Mouse (Mus musculus): ENCODE data around the gene Bag6.
A peak's percentile ranks its signal among the peaks of the same experiment; 100 is the strongest.

Gene Bag6

GRCm38 (mm10) chr17:35134801-35135590 is at the start of gene Bag6:
TSS of gene Bag6 (plus strand) at chr17:35135178.
- DNase-seq: peak; percentile 97

- no peak for DNase-seq
Observed at GRCm38 (mm10) chr17:35085208-35085865, 49.6 kb upstream of the Bag6 start, which contains the start of gene Ly6g6f. TSS of gene Ly6g6f (minus strand) at chr17:35085610.

GRCm38 (mm10) chr17:35088151-35088550 is 46.8 kb upstream of the Bag6 start:
- no peak for DNase-seq

GRCm38 (mm10) chr17:35088825-35089644 is 45.9 kb upstream of the Bag6 start, which contains the start of gene Abhd16a:
TSS of gene Abhd16a (plus strand) at chr17:35089263.
- peak; percentile 97 for DNase-seq

GRCm38 (mm10) chr17:35090166-35090932 is 44.6 kb upstream of the Bag6 start:
- DNase-seq: no peak

- DNase-seq: no peak
Observed at GRCm38 (mm10) chr17:35092403-35093198, 42.4 kb upstream of the Bag6 start.

- no peak for DNase-seq
Observed at GRCm38 (mm10) chr17:35094475-35095365, 40.3 kb upstream of the Bag6 start.

GRCm38 (mm10) chr17:35096597-35096996 is 38.4 kb upstream of the Bag6 start:
- DNase-seq: no peak

- peak; percentile 60 for DNase-seq
Observed at GRCm38 (mm10) chr17:35097164-35097655, 37.8 kb upstream of the Bag6 start.

GRCm38 (mm10) chr17:35100196-35100765 is 34.7 kb upstream of the Bag6 start:
- peak; percentile 61 for DNase-seq

GRCm38 (mm10) chr17:35101161-35101560 is 33.8 kb upstream of the Bag6 start:
- DNase-seq: no peak

- DNase-seq: no peak
Observed at GRCm38 (mm10) chr17:35102299-35102698, 32.7 kb upstream of the Bag6 start.

- DNase-seq: peak; percentile 69
Observed at GRCm38 (mm10) chr17:35103221-35103690, 31.7 kb upstream of the Bag6 start.

- DNase-seq: no peak
Observed at GRCm38 (mm10) chr17:35104079-35104478, 30.9 kb upstream of the Bag6 start.

GRCm38 (mm10) chr17:35104754-35105153 is 30.2 kb upstream of the Bag6 start:
- DNase-seq: no peak

- peak; percentile 73 for DNase-seq
Observed at GRCm38 (mm10) chr17:35105740-35106389, 29.1 kb upstream of the Bag6 start.

GRCm38 (mm10) chr17:35106522-35106921 is 28.5 kb upstream of the Bag6 start:
- no peak for DNase-seq

- DNase-seq: no peak
Observed at GRCm38 (mm10) chr17:35108097-35108496, 26.9 kb upstream of the Bag6 start, which contains the start of gene Ly6g5c. TSS of gene Ly6g5c (plus strand) at chr17:35108279.

GRCm38 (mm10) chr17:35111774-35112173 is 23.2 kb upstream of the Bag6 start:
- no peak for DNase-seq
